Mouse (Mus musculus): ENCODE data around the gene Sucla2. TPM values are rescaled to one million over a fixed set of nuclear protein-coding genes. Genes with fewer than 3 reads are reported as not detected.
A peak's percentile ranks its signal among the peaks of the same experiment; 100 is the strongest.
"Not testable (repeated sequence)": the region's sequence is repeated elsewhere in the genome, so short reads cannot be mapped to it uniquely, and the experiment has no call there.

Sucla2 gene
- polyA plus RNA-seq, 1 experiment = 18.1 TPM

DNA sequence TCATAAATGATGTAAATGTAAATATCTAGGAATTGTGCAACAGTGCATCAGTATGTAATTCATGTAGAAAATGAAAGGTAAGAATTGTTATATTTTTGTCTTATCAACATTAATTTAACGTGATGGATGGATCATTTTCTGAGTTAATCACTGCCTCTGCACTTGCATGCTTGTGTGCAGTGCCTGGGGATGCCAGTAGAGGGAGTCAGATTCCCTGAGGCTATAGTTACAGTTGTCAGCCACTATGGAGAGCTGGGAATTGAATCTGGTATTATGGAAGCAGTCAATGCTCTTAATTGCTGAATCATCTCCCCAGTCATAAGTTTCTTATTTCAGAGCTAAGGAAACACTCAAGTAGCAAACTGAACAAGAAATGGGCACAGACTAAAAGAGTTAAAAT, 63.0 kb downstream of the Sucla2 start:
- Histone ChIP-seq H3K4me1 (replicated peaks; ENCODE audit: control insufficient read depth, insufficient read depth, low read length) (no peaks in the 10 kb centered on the region), H3K36me3 (ENCODE audit: control insufficient read depth, insufficient read depth, low read length) (peaks cover 24% of the 10 kb centered on the region), H3K4me3 (ENCODE audit: control insufficient read depth, insufficient read depth, low read length) (no peak overlapping the region), H3K27ac (ENCODE audit: control insufficient read depth, insufficient read depth, low read length) (no peak overlapping the region), H3K27me3 (ENCODE audit: control insufficient read depth, insufficient read depth, low read length) (no peaks in the 10 kb centered on the region)
- DNase-seq = peak; percentile 18
- TF ChIP-seq POLR2A (IDR thresholded peaks at IDR 0.05; ENCODE audit: control insufficient read depth, extremely low read depth, insufficient read depth, low read length, poor library complexity) (no peak), CTCF (IDR thresholded peaks at IDR 0.05; ENCODE audit: borderline replicate concordance, control insufficient read depth, extremely low read depth, insufficient read depth, low read length, poor library complexity) (no peak)
- 96% methylated on average over 1 of the region's 1 CpGs for WGBS

DNA sequence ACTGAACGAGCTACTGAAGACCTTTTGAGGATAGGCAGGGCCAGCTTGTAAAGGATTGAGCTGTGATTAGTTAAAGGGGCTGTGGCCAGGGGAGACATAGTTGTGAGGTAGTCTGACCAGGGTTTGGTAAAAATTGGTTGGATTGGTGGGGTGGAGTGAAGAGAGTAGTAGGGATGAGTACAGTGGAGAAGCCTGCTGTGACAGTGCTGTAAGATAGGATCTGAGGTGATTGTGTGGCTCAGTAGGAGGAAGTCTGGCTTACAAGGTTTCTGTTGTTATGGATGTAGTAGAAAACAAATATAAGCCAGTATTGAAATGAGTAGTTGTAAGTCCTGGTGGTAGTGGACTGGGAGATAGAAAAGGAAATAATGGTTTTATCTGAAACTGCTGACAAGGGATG, 67.0 kb downstream of the Sucla2 start:
- H3K27ac ChIP-seq (ENCODE audit: control insufficient read depth, insufficient read depth, low read length) = no peak overlapping the region
- TF ChIP-seq POLR2A (IDR thresholded peaks at IDR 0.05; ENCODE audit: control insufficient read depth, extremely low read depth, insufficient read depth, low read length, poor library complexity) (no peak), CTCF (IDR thresholded peaks at IDR 0.05; ENCODE audit: borderline replicate concordance, control insufficient read depth, extremely low read depth, insufficient read depth, low read length, poor library complexity) (no peak)
- DNase-seq = no peak
- no peaks in the 10 kb centered on the region for H3K27me3 ChIP-seq (ENCODE audit: control insufficient read depth, insufficient read depth, low read length)
- WGBS = 89% methylated on average over 1 of the region's 1 CpGs
- H3K36me3 ChIP-seq (ENCODE audit: control insufficient read depth, insufficient read depth, low read length) = peaks cover 35% of the 10 kb centered on the region
- H3K4me1 ChIP-seq (replicated peaks; ENCODE audit: control insufficient read depth, insufficient read depth, low read length) = no peaks in the 10 kb centered on the region
- H3K4me3 ChIP-seq (ENCODE audit: control insufficient read depth, insufficient read depth, low read length) = no peak overlapping the region

DNA sequence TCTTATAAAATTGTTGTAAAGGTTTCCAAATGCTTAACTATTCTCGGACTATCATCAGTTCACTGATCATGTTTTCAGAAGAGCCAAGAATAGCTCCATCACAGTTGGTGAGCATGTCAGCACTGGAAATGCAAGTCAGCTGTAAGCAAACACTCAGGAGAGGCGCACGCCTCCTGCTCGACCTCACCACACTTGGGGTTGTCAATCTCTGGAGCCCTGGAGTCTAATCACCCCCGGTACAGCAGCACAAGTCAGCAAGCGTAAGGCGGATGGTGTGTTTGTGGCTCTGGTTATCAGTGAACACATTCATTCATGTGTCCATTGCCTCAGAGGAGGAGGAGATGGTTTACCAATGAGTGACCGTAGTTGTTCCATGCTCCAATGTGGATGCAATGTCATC, 74.6 kb downstream of the Sucla2 start:
- Histone ChIP-seq H3K4me1 (replicated peaks; ENCODE audit: control insufficient read depth, insufficient read depth, low read length) (no peaks in the 10 kb centered on the region), H3K36me3 (ENCODE audit: control insufficient read depth, insufficient read depth, low read length) (peaks cover 24% of the 10 kb centered on the region), H3K27ac (ENCODE audit: control insufficient read depth, insufficient read depth, low read length) (no peak overlapping the region), H3K4me3 (ENCODE audit: control insufficient read depth, insufficient read depth, low read length) (no peak overlapping the region), H3K27me3 (ENCODE audit: control insufficient read depth, insufficient read depth, low read length) (no peaks in the 10 kb centered on the region)
- 90% methylated on average over 8 of the region's 8 CpGs for WGBS
- no peak for DNase-seq
- TF ChIP-seq CTCF (IDR thresholded peaks at IDR 0.05; ENCODE audit: borderline replicate concordance, control insufficient read depth, extremely low read depth, insufficient read depth, low read length, poor library complexity) = no peak
- no peak for TF ChIP-seq POLR2A (IDR thresholded peaks at IDR 0.05; ENCODE audit: control insufficient read depth, extremely low read depth, insufficient read depth, low read length, poor library complexity)

DNA sequence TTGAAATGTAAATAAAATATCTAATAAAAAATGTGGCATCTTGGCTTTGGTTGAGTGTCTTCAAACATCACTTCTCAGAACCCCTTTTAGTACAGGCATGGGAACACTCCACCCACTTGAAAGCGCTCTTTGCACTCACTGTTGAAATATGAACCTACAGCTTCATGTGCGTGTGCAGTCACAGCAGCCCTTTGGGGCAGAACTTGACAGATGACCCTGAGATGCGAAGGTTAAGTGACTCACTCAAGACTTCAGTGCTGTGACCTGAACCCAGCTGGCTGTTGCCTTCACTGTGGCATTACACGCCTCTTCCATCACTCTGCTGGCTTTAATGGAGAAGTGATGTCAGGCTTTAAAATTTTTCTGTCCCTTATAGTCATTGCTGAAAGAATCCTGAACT, 82.6 kb downstream of the Sucla2 start:
- H3K4me3 ChIP-seq (ENCODE audit: control insufficient read depth, insufficient read depth, low read length) = no peak overlapping the region
- no peak overlapping the region for H3K27ac ChIP-seq (ENCODE audit: control insufficient read depth, insufficient read depth, low read length)
- no peak for DNase-seq
- no peaks in the 10 kb centered on the region for H3K27me3 ChIP-seq (ENCODE audit: control insufficient read depth, insufficient read depth, low read length)
- H3K36me3 ChIP-seq (ENCODE audit: control insufficient read depth, insufficient read depth, low read length) = no peaks in the 10 kb centered on the region
- WGBS = 88% methylated on average over 4 of the region's 4 CpGs
- no peak for TF ChIP-seq POLR2A (IDR thresholded peaks at IDR 0.05; ENCODE audit: control insufficient read depth, extremely low read depth, insufficient read depth, low read length, poor library complexity)
- TF ChIP-seq CTCF (IDR thresholded peaks at IDR 0.05; ENCODE audit: borderline replicate concordance, control insufficient read depth, extremely low read depth, insufficient read depth, low read length, poor library complexity) = no peak
- H3K4me1 ChIP-seq (replicated peaks; ENCODE audit: control insufficient read depth, insufficient read depth, low read length) = no peaks in the 10 kb centered on the region

DNA sequence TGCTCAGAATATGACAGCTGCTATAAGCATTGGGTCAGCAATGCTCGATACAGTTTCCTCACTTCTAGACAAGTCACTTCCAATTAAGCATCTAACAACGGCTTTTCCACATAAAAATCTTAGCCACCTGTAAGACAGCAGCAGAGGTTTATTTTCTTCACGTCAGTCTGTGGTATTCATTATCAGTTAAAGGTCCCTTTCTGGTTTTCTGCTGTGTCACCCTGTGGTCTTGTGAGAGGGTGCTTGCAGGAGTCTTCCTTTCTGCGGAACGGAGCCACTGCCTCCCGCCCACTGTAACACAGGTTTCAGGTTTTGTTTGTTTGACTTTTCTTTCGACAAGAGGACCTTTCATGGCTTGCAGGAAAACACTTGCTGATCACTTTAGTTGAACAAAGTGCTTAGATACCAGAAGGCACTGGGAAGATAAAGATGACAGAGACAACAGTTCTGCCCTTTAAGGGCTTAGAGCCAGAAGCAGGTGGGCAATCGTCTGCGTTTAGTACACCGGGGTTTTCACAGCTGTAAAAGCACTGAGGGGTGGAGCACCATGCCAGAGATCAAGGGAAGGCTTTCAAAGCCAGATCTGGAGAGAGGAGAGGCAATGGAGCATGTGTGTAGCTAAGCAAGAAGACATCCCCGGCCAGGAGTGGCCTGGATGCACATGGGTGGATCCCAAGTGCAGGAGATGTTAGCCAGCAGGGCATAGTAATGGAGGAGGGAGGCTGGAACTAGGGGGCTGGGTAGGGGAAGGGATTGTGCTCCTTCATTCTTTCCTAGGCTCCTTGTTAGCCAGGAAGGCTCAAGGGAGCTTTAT, 83.8 kb downstream of the Sucla2 start:
- Histone ChIP-seq H3K4me3 (ENCODE audit: control insufficient read depth, insufficient read depth, low read length) (no peak overlapping the region), H3K4me1 (replicated peaks; ENCODE audit: control insufficient read depth, insufficient read depth, low read length) (no peaks in the 10 kb centered on the region), H3K27me3 (ENCODE audit: control insufficient read depth, insufficient read depth, low read length) (no peaks in the 10 kb centered on the region), H3K27ac (ENCODE audit: control insufficient read depth, insufficient read depth, low read length) (no peak overlapping the region), H3K36me3 (ENCODE audit: control insufficient read depth, insufficient read depth, low read length) (no peaks in the 10 kb centered on the region)
- 4% methylated on average over 11 of the region's 11 CpGs for WGBS
- TF ChIP-seq CTCF (IDR thresholded peaks at IDR 0.05; ENCODE audit: borderline replicate concordance, control insufficient read depth, extremely low read depth, insufficient read depth, low read length, poor library complexity) (no peak), POLR2A (IDR thresholded peaks at IDR 0.05; ENCODE audit: control insufficient read depth, extremely low read depth, insufficient read depth, low read length, poor library complexity) (no peak)
- DNase-seq = peak; percentile 4

DNA sequence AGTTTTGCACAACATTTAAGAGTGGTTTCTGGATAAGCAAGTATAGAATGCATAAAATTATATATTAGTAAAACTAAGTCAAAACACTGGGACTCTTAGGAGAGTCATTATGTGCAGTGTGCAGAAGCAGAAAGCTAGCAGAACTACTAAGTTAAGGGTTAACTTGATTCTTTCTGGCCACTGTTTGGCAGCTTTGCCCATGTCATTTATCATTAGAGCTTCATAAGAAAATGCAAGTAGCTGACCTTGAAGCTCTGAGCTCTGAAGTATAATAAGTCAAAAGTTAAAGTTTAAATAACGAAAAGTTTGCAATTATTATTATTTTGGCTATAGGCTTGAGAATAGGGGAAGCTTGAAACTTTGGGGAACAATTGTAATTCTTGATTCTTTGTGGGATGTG, 89.8 kb downstream of the Sucla2 start:
- not testable (repeated sequence) for H3K4me1 ChIP-seq (replicated peaks; ENCODE audit: control insufficient read depth, insufficient read depth, low read length); H3K27ac ChIP-seq (ENCODE audit: control insufficient read depth, insufficient read depth, low read length); DNase-seq; H3K27me3 ChIP-seq (ENCODE audit: control insufficient read depth, insufficient read depth, low read length); H3K4me3 ChIP-seq (ENCODE audit: control insufficient read depth, insufficient read depth, low read length); H3K36me3 ChIP-seq (ENCODE audit: control insufficient read depth, insufficient read depth, low read length)
- WGBS = 93% methylated on average over 1 of the region's 1 CpGs

DNA sequence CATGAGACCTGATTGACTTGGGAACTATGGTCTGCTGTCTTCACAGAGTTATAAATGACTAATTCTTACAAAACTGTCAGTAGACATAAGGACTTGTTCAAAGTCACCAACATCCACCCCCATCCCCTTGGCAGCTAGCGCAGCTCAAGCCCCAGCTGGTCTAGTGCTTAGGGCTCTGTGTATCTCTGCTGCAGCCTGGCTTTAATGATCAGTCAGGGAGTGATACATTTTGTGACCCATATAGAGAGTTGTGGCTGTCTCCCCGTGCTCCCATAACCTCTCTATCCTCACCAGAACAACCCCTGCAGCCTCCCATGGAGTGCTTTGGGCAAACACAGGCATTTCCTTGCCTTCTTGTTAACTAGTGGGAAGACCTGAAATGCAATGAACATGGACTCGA, 95.8 kb downstream of the Sucla2 start:
- Histone ChIP-seq H3K27me3 (ENCODE audit: control insufficient read depth, insufficient read depth, low read length) (no peaks in the 10 kb centered on the region), H3K4me3 (ENCODE audit: control insufficient read depth, insufficient read depth, low read length) (no peak overlapping the region), H3K4me1 (replicated peaks; ENCODE audit: control insufficient read depth, insufficient read depth, low read length) (no peaks in the 10 kb centered on the region), H3K36me3 (ENCODE audit: control insufficient read depth, insufficient read depth, low read length) (no peaks in the 10 kb centered on the region), H3K27ac (ENCODE audit: control insufficient read depth, insufficient read depth, low read length) (no peak overlapping the region)
- WGBS = 95% methylated on average over 3 of the region's 3 CpGs
- no peak for DNase-seq
- TF ChIP-seq CTCF (IDR thresholded peaks at IDR 0.05; ENCODE audit: borderline replicate concordance, control insufficient read depth, extremely low read depth, insufficient read depth, low read length, poor library complexity) (no peak), POLR2A (IDR thresholded peaks at IDR 0.05; ENCODE audit: control insufficient read depth, extremely low read depth, insufficient read depth, low read length, poor library complexity) (no peak)
